Mouse (Mus musculus): ENCODE results near the gene Cmtm2a. TPM values are rescaled to one million over a fixed set of nuclear protein-coding genes. Genes with fewer than 3 reads are reported as not detected.
A peak's percentile ranks its signal among the peaks of the same experiment; 100 is the strongest.

Cmtm2a gene
- total and polyA plus RNA-seq, 3 experiments = not detected

DNA sequence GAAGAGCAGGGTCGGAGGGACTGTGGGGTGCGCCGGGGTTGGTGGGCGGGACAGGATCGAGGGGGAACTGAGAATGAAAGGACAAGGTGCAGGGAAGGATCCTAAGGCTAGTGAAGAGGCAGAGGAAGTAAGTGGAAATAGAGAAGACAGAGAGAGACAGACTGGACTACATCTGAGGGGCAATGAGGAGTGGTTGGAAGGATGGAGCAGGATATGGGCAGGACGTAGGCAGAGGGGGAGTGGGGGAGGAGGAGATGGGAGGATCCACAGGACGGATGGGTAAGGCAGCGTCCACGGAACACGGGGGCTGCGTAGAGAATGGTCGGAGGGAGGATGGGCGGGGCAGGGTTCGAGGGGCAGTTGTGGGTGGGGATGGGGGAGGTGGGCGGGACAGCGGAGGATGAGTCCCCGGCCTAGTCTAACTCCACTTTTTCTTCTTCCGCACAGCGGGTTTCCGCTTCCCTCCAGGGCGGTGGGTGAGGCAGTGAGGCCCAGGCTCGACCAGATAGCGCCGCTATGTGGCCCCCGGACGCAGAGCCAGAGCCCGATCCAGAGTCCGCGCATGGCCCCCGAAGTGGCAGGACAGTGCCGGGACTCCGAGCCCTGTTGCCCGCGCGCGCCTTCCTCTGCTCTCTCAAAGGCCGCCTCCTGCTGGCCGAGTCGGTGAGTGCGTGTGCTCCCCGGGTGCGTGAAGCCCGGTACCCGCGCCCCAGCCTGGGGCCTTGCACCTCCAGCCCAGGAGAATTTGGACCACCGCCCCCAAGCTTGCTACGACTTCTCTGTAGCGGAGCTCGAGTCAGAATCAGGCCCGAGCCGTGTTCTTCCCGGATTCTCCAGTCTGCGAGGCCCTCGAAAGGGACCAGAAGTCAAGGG, 47.5 kb upstream of the Cmtm2a start:
- TF ChIP-seq MAFK (IDR thresholded peaks at IDR 0.05; ENCODE audit: insufficient replicate concordance, low read length) (no peak), CHD2 (IDR thresholded peaks at IDR 0.05; ENCODE audit: low read length) (no peak), ELF1 (IDR thresholded peaks at IDR 0.05; ENCODE audit: low read depth, low read length) (peak; percentile 65), TCF12 (IDR thresholded peaks at IDR 0.05; ENCODE audit: low read depth, low read length) (peak; percentile 25; the same call in 1 of the 2 replicates), NELFE (IDR thresholded peaks at IDR 0.05; ENCODE audit: low read depth, low read length) (peak; percentile 64), HCFC1 (IDR thresholded peaks at IDR 0.05; ENCODE audit: low read depth, low read length) (peak; percentile 51; the same call in 1 of the 2 replicates), E2F4 (IDR thresholded peaks at IDR 0.05; ENCODE audit: insufficient replicate concordance, low read depth, low read length) (no peak), MEF2A (IDR thresholded peaks at IDR 0.05; ENCODE audit: borderline replicate concordance, low read depth, low read length) (no peak), EP300 (IDR thresholded peaks at IDR 0.05; ENCODE audit: low read length) (no peak), PAX5 (IDR thresholded peaks at IDR 0.05; ENCODE audit: low read length) (no peak), IRF4 (IDR thresholded peaks at IDR 0.05; ENCODE audit: low read depth, low read length) (peak; percentile 42), MAX (IDR thresholded peaks at IDR 0.05; ENCODE audit: low read length) (no peak), ZMIZ1 (IDR thresholded peaks at IDR 0.05; ENCODE audit: low read depth, low read length) (0 out of 2 replicates have a peak, but pooled peaks have one; percentile 40), POLR2A (IDR thresholded peaks at IDR 0.05; ENCODE audit: low read depth, low read length) (peak; percentile 63), UBTF (IDR thresholded peaks at IDR 0.05; ENCODE audit: low read depth, low read length) (peak; percentile 77; the same call in 1 of the 2 replicates), MYC (IDR thresholded peaks at IDR 0.05; ENCODE audit: low read depth, low read length) (no peak; the same call in 1 of the 2 replicates), BHLHE40 (IDR thresholded peaks at IDR 0.05; ENCODE audit: low read depth, low read length) (no peak), JUND (conservative IDR thresholded peaks at IDR 0.05; ENCODE audit: low read depth, low read length) (no peak), ZNF384 (IDR thresholded peaks at IDR 0.05; ENCODE audit: low read depth, low read length) (no peak), MXI1 (IDR thresholded peaks at IDR 0.05; ENCODE audit: low read depth, low read length) (no peak), CHD1 (IDR thresholded peaks at IDR 0.05; ENCODE audit: low read depth, low read length) (no peak), NRF1 (IDR thresholded peaks at IDR 0.05; ENCODE audit: low read depth, low read length) (peak; percentile 46; the same call in 1 of the 2 replicates), SMC3 (IDR thresholded peaks at IDR 0.05; ENCODE audit: low read depth, low read length) (peak; percentile 49), ETS1 (conservative IDR thresholded peaks at IDR 0.05; ENCODE audit: low read depth, low read length) (no peak), CTCF (conservative IDR thresholded peaks at IDR 0.05 in 1 of 2, IDR thresholded peaks at IDR 0.05 in 1 of 2; ENCODE audit: low read depth in 2 of 2, low read length in 2 of 2) (peak in 1 of 2 experiments; percentile 72; a peak in 2 of 4 replicates), KAT2A (IDR thresholded peaks at IDR 0.05; ENCODE audit: insufficient replicate concordance, low read length) (0 out of 2 replicates have a peak, but pooled peaks have one; percentile 12), USF2 (conservative IDR thresholded peaks at IDR 0.05; ENCODE audit: low read depth, low read length) (no peak), RAD21 (IDR thresholded peaks at IDR 0.05; ENCODE audit: low read depth, low read length) (peak; percentile 29), USF1 (IDR thresholded peaks at IDR 0.05; ENCODE audit: low read depth, low read length) (no peak), POLR2AphosphoS2 (IDR thresholded peaks at IDR 0.05; ENCODE audit: low read depth, low read length) (no peak), SIN3A (IDR thresholded peaks at IDR 0.05; ENCODE audit: low read length) (no peak; the same call in 1 of the 2 replicates), MAZ (IDR thresholded peaks at IDR 0.05; ENCODE audit: low read depth, low read length) (0 out of 2 replicates have a peak, but pooled peaks have one; percentile 52), RCOR1 (conservative IDR thresholded peaks at IDR 0.05; ENCODE audit: low read depth, low read length) (no peak), ZC3H11A (IDR thresholded peaks at IDR 0.05; ENCODE audit: low read depth, low read length) (no peak), GABPA (IDR thresholded peaks at IDR 0.05; ENCODE audit: insufficient replicate concordance, low read depth, low read length) (no peak), TBP (conservative IDR thresholded peaks at IDR 0.05; ENCODE audit: low read depth, low read length) (no peak), ZKSCAN1 (IDR thresholded peaks at IDR 0.05; ENCODE audit: borderline replicate concordance, low read depth, low read length) (no peak), JUN (IDR thresholded peaks at IDR 0.05; ENCODE audit: insufficient read depth, low read depth, low read length) (no peak)
- Histone ChIP-seq H3K36me3 (replicated peaks in 1 of 2; ENCODE audit: control insufficient read depth in 1 of 2, insufficient read depth in 1 of 2, low read length in 1 of 2) (peaks cover 0 to 15% of the 10 kb centered on the region in 2 experiments), H3K4me1 (ENCODE audit: control insufficient read depth in 1 of 2, insufficient read depth in 2 of 2) (peaks cover 3 to 30% of the 10 kb centered on the region in 2 experiments; a peak in 2 of 4 replicates), H3K9me3 (replicated peaks; ENCODE audit: low read length) (no peaks in the 10 kb centered on the region), H3K27ac (ENCODE audit: insufficient read depth, low read depth) (no peak overlapping the region), H3K79me2 (replicated peaks; ENCODE audit: control insufficient read depth, extremely low read depth, insufficient read depth, poor library complexity, severe bottlenecking) (no peaks in the 10 kb centered on the region), H3K4me2 (ENCODE audit: insufficient read depth, low read depth, poor library complexity, severe bottlenecking) (peak overlapping the region; percentile 85), H3K4me3 (replicated peaks in 1 of 3; ENCODE audit: low read depth in 2 of 3, low read length in 2 of 3, poor library complexity in 1 of 3) (peak overlapping the region; percentile 61 to 92 (median 63)), H3K9ac (ENCODE audit: insufficient read depth, low read depth) (peak overlapping the region; percentile 85), H3K27me3 (replicated peaks) (no peaks in the 10 kb centered on the region)
- dilution Hi-C loops (cut with MboI; ENCODE audit: extremely low pct_ligation_motif_present, extremely low pct_unique_long_range_greater_than_20kb, low sequenced_read_pairs) = no loop called here
- peak; percentile 74 for DNase-seq (ENCODE audit: extremely low read depth)
- in situ Hi-C loops (cut with MboI; ENCODE audit: low pct_ligation_motif_present, low pct_unique_long_range_greater_than_20kb, low sequenced_read_pairs) = loop anchor here (5.0 kb wide), 1 partner anchor 67 kb away; no protein-coding TSS in a partner anchor

All from CH12.LX (cell line).